Mouse (Mus musculus): ENCODE results near the gene Clcn1. TPM values are rescaled to one million over a fixed set of nuclear protein-coding genes. Genes with fewer than 3 reads are reported as not detected.

The Clcn1 gene
- polyA plus RNA-seq, 1 experiment from 2014 or later = 2.0 TPM

GRCm38 (mm10) chr6:42323371-42324066 lies 37.0 kb downstream of the Clcn1 start:
- Histone ChIP-seq H3K27me3 (ENCODE audit: control insufficient read depth, insufficient read depth, low read length) (no peaks in the 10 kb centered on the region; the same call in 1 of the 2 replicates), H3K36me3 (ENCODE audit: control insufficient read depth, insufficient read depth, low read length) (no peaks in the 10 kb centered on the region), H3K9me3 (ENCODE audit: control insufficient read depth, low read length) (no peaks in the 10 kb centered on the region), H3K9ac (ENCODE audit: low read length) (peak overlapping the region; percentile 77), H3K27ac (ENCODE audit: low read depth, low read length) (no peak overlapping the region; the same call in 1 of the 2 replicates), H3K4me2 (ENCODE audit: low read depth, low read length, severe bottlenecking) (peak overlapping the region; percentile 94), H3K4me3 (ENCODE audit: low read depth, low read length) (peak overlapping the region; percentile 56), H3K4me1 (replicated peaks; ENCODE audit: control insufficient read depth, insufficient read depth, low read length) (peaks cover 2% of the 10 kb centered on the region; the same call in 1 of the 2 replicates)
- 0% methylated on average over 28 of the region's 28 CpGs for WGBS
- DNase-seq (ENCODE audit: low spot score) (peak; percentile 61), ATAC-seq (replicated peaks; ENCODE audit: low FRiP score) (peak; percentile 45)

- Histone ChIP-seq H3K27ac (ENCODE audit: low read depth, low read length) (peak overlapping the region; percentile 64; the same call in 1 of the 2 replicates), H3K9ac (ENCODE audit: low read length) (peak overlapping the region; percentile 77), H3K4me3 (ENCODE audit: low read depth, low read length) (peak overlapping the region; percentile 56), H3K27me3 (ENCODE audit: control insufficient read depth, insufficient read depth, low read length) (no peaks in the 10 kb centered on the region; the same call in 1 of the 2 replicates), H3K9me3 (ENCODE audit: control insufficient read depth, low read length) (no peaks in the 10 kb centered on the region), H3K4me2 (ENCODE audit: low read depth, low read length, severe bottlenecking) (peak overlapping the region; percentile 94), H3K36me3 (ENCODE audit: control insufficient read depth, insufficient read depth, low read length) (no peaks in the 10 kb centered on the region), H3K4me1 (replicated peaks; ENCODE audit: control insufficient read depth, insufficient read depth, low read length) (peaks cover 2% of the 10 kb centered on the region; the same call in 1 of the 2 replicates)
- 0% methylated on average over 25 of the region's 32 CpGs for WGBS
- DNase-seq (ENCODE audit: low spot score) (peak; percentile 77), ATAC-seq (replicated peaks; ENCODE audit: low FRiP score) (peak; percentile 78)
These were observed 37.6 kb downstream of the Clcn1 start for GRCm38 (mm10) chr6:42324067-42324481.

GRCm38 (mm10) chr6:42324482-42325267 lies 38.2 kb downstream of the Clcn1 start, which contains the start of gene Fam131b:
Fam131b (minus strand) TSS chr6:42324643.
- peak; percentile 87 for DNase-seq (ENCODE audit: low spot score)
- H3K4me1 ChIP-seq (replicated peaks; ENCODE audit: control insufficient read depth, insufficient read depth, low read length) = peaks cover 2% of the 10 kb centered on the region; the same call in 1 of the 2 replicates
- H3K9me3 ChIP-seq (ENCODE audit: control insufficient read depth, low read length) = no peaks in the 10 kb centered on the region
- WGBS = under 1% methylated on average over 51 of the region's 68 CpGs
- peak within 1 kb of the TSS; percentile 77 for H3K9ac ChIP-seq (ENCODE audit: low read length)
- H3K36me3 ChIP-seq (ENCODE audit: control insufficient read depth, insufficient read depth, low read length) = no peaks in the 10 kb centered on the region
- H3K27ac ChIP-seq (ENCODE audit: low read depth, low read length) = peak within 1 kb of the TSS; percentile 64
- peak; percentile 92 for ATAC-seq (replicated peaks; ENCODE audit: low FRiP score)
- H3K4me3 ChIP-seq (ENCODE audit: low read depth, low read length) = peak within 1 kb of the TSS; percentile 56
- peak within 1 kb of the TSS; percentile 94 for H3K4me2 ChIP-seq (ENCODE audit: low read depth, low read length, severe bottlenecking)
- H3K27me3 ChIP-seq (ENCODE audit: control insufficient read depth, insufficient read depth, low read length) = no peaks in the 10 kb centered on the region; the same call in 1 of the 2 replicates

GRCm38 (mm10) chr6:42325268-42325609 lies 38.8 kb downstream of the Clcn1 start:
- peak overlapping the region; percentile 56 for H3K4me3 ChIP-seq (ENCODE audit: low read depth, low read length)
- no peak overlapping the region for H3K27ac ChIP-seq (ENCODE audit: low read depth, low read length)
- H3K4me1 ChIP-seq (replicated peaks; ENCODE audit: control insufficient read depth, insufficient read depth, low read length) = peaks cover 2% of the 10 kb centered on the region; the same call in 1 of the 2 replicates
- 5% methylated on average over 7 of the region's 7 CpGs for WGBS
- peak overlapping the region; percentile 77 for H3K9ac ChIP-seq (ENCODE audit: low read length)
- H3K9me3 ChIP-seq (ENCODE audit: control insufficient read depth, low read length) = no peaks in the 10 kb centered on the region
- peak overlapping the region; percentile 94 for H3K4me2 ChIP-seq (ENCODE audit: low read depth, low read length, severe bottlenecking)
- H3K27me3 ChIP-seq (ENCODE audit: control insufficient read depth, insufficient read depth, low read length) = no peaks in the 10 kb centered on the region; the same call in 1 of the 2 replicates
- DNase-seq (ENCODE audit: low spot score) (peak; percentile 92), ATAC-seq (replicated peaks; ENCODE audit: low FRiP score) (peak; percentile 16; the same call in 1 of the 2 replicates)
- no peaks in the 10 kb centered on the region for H3K36me3 ChIP-seq (ENCODE audit: control insufficient read depth, insufficient read depth, low read length)

- H3K27ac ChIP-seq (ENCODE audit: low read depth, low read length) = no peak overlapping the region
- H3K27me3 ChIP-seq (ENCODE audit: control insufficient read depth, insufficient read depth, low read length) = no peaks in the 10 kb centered on the region; the same call in 1 of the 2 replicates
- no peaks in the 10 kb centered on the region for H3K36me3 ChIP-seq (ENCODE audit: control insufficient read depth, insufficient read depth, low read length)
- DNase-seq (ENCODE audit: low spot score) (no peak), ATAC-seq (replicated peaks; ENCODE audit: low FRiP score) (no peak)
- WGBS = 93% methylated on average over 3 of the region's 3 CpGs
- H3K9ac ChIP-seq (ENCODE audit: low read length) = no peak overlapping the region
- no peaks in the 10 kb centered on the region for H3K9me3 ChIP-seq (ENCODE audit: control insufficient read depth, low read length)
- H3K4me2 ChIP-seq (ENCODE audit: low read depth, low read length, severe bottlenecking) = no peak overlapping the region
- H3K4me3 ChIP-seq (ENCODE audit: low read depth, low read length) = no peak overlapping the region
- H3K4me1 ChIP-seq (replicated peaks; ENCODE audit: control insufficient read depth, insufficient read depth, low read length) = peaks cover 2% of the 10 kb centered on the region; the same call in 1 of the 2 replicates
These were observed 40.0 kb downstream of the Clcn1 start for GRCm38 (mm10) chr6:42326509-42326908.

GRCm38 (mm10) chr6:42328757-42329156 lies 42.3 kb downstream of the Clcn1 start:
- Histone ChIP-seq H3K9ac (ENCODE audit: low read length) (no peak overlapping the region), H3K4me2 (ENCODE audit: low read depth, low read length, severe bottlenecking) (no peak overlapping the region), H3K4me3 (ENCODE audit: low read depth, low read length) (no peak overlapping the region), H3K4me1 (replicated peaks; ENCODE audit: control insufficient read depth, insufficient read depth, low read length) (no peaks in the 10 kb centered on the region; the same call in 1 of the 2 replicates), H3K36me3 (ENCODE audit: control insufficient read depth, insufficient read depth, low read length) (no peaks in the 10 kb centered on the region), H3K9me3 (ENCODE audit: control insufficient read depth, low read length) (no peaks in the 10 kb centered on the region), H3K27me3 (ENCODE audit: control insufficient read depth, insufficient read depth, low read length) (no peaks in the 10 kb centered on the region; the same call in 1 of the 2 replicates), H3K27ac (ENCODE audit: low read depth, low read length) (no peak overlapping the region)
- WGBS = 83% methylated on average over 3 of the region's 3 CpGs
- no peak for DNase-seq (ENCODE audit: low spot score)
- no peak for ATAC-seq (replicated peaks; ENCODE audit: low FRiP score)

- Histone ChIP-seq H3K9ac (ENCODE audit: low read length) (no peak overlapping the region), H3K4me2 (ENCODE audit: low read depth, low read length, severe bottlenecking) (no peak overlapping the region), H3K36me3 (ENCODE audit: control insufficient read depth, insufficient read depth, low read length) (no peaks in the 10 kb centered on the region), H3K4me1 (replicated peaks; ENCODE audit: control insufficient read depth, insufficient read depth, low read length) (no peaks in the 10 kb centered on the region), H3K27ac (ENCODE audit: low read depth, low read length) (no peak overlapping the region), H3K9me3 (ENCODE audit: control insufficient read depth, low read length) (no peaks in the 10 kb centered on the region), H3K27me3 (ENCODE audit: control insufficient read depth, insufficient read depth, low read length) (no peaks in the 10 kb centered on the region), H3K4me3 (ENCODE audit: low read depth, low read length) (no peak overlapping the region)
- WGBS = 78% methylated on average over 3 of the region's 3 CpGs
- DNase-seq (ENCODE audit: low spot score) = no peak
- no peak for ATAC-seq (replicated peaks; ENCODE audit: low FRiP score)
These were observed 43.7 kb downstream of the Clcn1 start for GRCm38 (mm10) chr6:42330216-42330615.

GRCm38 (mm10) chr6:42330946-42331345 lies 44.5 kb downstream of the Clcn1 start:
- no peaks in the 10 kb centered on the region for H3K9me3 ChIP-seq (ENCODE audit: control insufficient read depth, low read length)
- 86% methylated on average over 3 of the region's 3 CpGs for WGBS

More at GRCm38 (mm10) chr6:42330946-42331345, 44.5 kb downstream of the Clcn1 start:
- H3K4me1 ChIP-seq (replicated peaks; ENCODE audit: control insufficient read depth, insufficient read depth, low read length) = no peaks in the 10 kb centered on the region
- no peak overlapping the region for H3K4me3 ChIP-seq (ENCODE audit: low read depth, low read length)
- no peak overlapping the region for H3K9ac ChIP-seq (ENCODE audit: low read length)
- H3K36me3 ChIP-seq (ENCODE audit: control insufficient read depth, insufficient read depth, low read length) = no peaks in the 10 kb centered on the region
- ATAC-seq (replicated peaks; ENCODE audit: low FRiP score) = no peak
- no peak for DNase-seq (ENCODE audit: low spot score)
- no peaks in the 10 kb centered on the region for H3K27me3 ChIP-seq (ENCODE audit: control insufficient read depth, insufficient read depth, low read length)
- H3K4me2 ChIP-seq (ENCODE audit: low read depth, low read length, severe bottlenecking) = no peak overlapping the region
- no peak overlapping the region for H3K27ac ChIP-seq (ENCODE audit: low read depth, low read length)
